Mouse (Mus musculus) spleen, postnatal 14 days (tissue): ENCODE data around the gene Gm27029.
"Not testable (repeated sequence)": the region's sequence is repeated elsewhere in the genome, so short reads cannot be mapped to it uniquely, and the experiment has no call there.

ENCODE experiments used
- DNase-seq, 2 experiments: peaks; one replicate each; pipeline ENCODE4 v3.0.0; 2021 to 2022; ENCODE audit warnings: low spot score in 2 of 2

Gene Gm27029

DNA sequence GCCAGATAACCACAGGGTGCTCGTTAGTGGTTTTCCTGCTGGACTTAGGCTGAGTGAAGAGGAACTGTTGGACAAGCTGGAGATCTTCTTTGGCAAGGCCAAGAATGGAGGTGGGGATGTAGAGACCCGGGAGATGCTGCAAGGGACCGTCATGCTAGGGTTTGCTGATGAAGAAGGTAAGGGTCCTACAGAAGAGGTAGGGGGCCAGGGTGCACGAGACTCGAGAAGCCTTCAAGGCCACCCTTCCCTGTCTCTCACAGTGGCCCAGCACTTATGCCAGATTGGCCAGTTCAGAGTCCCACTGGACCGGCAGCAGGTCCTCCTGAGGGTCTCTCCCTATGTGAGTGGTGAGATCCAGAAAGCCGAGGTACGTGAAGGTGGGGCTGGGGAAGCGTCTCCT lies 33.0 kb upstream of the Gm27029 start:
- DNase-seq: no peak

- no peak for DNase-seq
Observed at GRCm38 (mm10) chr11:101455627-101456026, 31.0 kb upstream of the Gm27029 start.

GRCm38 (mm10) chr11:101454702-101455101 lies 30.1 kb upstream of the Gm27029 start:
- DNase-seq: no peak

DNA sequence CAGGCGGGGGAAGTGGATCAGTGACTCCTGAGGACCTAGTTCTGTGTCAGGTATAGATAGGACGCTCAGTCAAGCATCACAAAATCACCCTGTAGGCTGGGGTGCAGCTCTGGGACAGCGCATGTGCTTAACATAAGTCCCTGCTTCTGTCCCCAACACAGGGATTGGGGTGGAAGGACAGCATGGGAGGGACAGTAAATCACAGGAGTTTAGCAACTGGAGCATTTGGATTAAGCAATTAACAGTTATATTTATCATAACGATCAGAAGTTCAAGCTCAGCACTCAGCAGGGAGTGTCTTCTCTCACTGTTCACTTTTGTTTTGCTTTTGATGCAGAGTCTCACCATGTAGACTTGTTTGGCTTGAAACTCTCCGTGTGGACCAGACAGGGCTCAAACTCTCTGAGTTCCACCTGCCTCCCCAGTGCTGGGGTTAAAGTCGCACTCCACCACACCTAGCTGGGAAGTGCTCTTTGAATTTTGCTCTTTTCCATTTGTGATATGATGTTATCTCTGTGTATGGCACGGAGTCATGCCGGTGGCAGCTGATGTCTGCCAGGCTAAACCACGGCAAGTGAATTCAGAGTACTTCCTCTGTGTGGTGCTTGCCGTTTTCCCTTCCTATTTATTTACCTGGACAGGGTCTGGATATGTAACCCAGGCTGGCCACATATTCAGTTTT lies 27.6 kb upstream of the Gm27029 start:
- DNase-seq: no peak

- DNase-seq: no peak
Observed at GRCm38 (mm10) chr11:101451536-101451935, 26.9 kb upstream of the Gm27029 start.

GRCm38 (mm10) chr11:101450394-101450793 lies 25.8 kb upstream of the Gm27029 start:
- no peak for DNase-seq

GRCm38 (mm10) chr11:101449596-101449995 lies 25.0 kb upstream of the Gm27029 start:
- DNase-seq: not testable (repeated sequence)

GRCm38 (mm10) chr11:101448899-101449298 lies 24.3 kb upstream of the Gm27029 start:
- DNase-seq: no peak

DNA sequence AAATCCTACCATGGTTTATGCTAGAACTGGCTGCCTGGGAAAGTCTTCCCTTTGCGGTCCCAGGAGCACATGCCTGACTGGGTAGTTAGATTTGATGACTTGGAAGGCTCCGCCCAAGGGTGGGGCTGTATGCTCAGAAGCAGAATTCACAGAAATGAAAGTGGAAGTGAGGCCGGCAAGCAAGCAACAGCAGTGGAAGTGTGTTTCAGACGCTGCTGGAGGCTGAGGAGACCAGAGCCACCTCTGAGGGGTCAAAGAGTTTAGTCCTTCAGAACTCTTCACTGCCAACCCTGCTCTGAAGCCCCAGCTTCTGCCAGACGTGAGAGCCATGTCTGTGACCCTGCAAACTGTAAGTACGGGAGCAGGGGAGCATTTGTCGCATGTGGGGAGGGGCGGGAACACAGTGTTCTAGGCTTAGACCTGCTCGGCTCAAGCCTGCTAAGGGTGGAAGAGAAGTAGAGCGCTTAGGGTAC lies 23.7 kb upstream of the Gm27029 start, which contains the start of gene Ifi35:
Gene Ifi35, plus strand, starts transcription at position 134 of the 473 bp plus-strand sequence.
- DNase-seq: peak; percentile 51 to 65

GRCm38 (mm10) chr11:101447786-101448185 lies 23.2 kb upstream of the Gm27029 start:
- DNase-seq: no peak

DNA sequence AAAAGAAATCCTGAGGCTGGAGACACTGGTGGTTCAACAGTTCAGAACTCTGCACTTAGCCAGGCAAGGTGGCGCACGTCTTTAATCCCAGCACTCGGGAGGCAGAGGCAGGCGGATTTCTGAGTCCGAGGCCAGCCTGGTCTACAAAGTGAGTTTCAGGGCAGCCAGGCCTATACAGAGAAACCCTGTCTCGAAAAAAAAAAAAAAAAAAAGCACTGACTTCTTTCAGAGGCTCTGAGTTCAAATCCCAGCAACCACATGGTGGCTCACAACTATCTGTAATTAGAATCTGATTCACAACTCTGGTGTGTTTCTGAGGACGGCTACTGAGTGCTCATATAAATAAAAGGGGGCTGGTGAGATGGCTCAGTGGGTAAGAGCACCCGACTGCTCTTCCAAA lies 22.3 kb upstream of the Gm27029 start:
- not testable (repeated sequence) for DNase-seq

DNA sequence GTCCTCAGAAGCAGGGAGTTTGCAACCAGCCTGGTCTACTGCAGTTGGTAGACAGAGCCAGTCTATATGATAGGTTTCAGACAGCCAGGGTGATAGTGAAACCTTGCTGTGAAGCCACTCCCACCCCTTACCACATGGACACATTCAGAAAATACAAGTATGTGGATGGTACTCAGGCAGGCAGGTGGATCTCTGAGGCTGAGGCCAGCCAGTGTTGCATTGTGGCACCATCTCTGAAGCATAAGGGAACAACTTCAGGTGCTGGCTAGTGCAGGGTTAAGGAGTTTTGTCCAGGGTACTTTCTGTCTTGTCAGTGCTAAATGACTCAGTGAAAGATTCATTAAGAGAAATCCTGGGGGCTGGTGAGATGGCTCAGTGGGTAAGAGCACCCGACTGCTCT lies 21.7 kb upstream of the Gm27029 start:
- no peak for DNase-seq

GRCm38 (mm10) chr11:101442760-101443159 lies 18.2 kb upstream of the Gm27029 start:
- no peak for DNase-seq

- peak; percentile 87 to 93 for DNase-seq
Observed at GRCm38 (mm10) chr11:101442127-101442693, 17.6 kb upstream of the Gm27029 start, which contains the start of gene Rpl27. TSS of gene Rpl27 (plus strand) at chr11:101442298.

GRCm38 (mm10) chr11:101441450-101442126 lies 17.0 kb upstream of the Gm27029 start:
- not testable (repeated sequence) for DNase-seq

DNA sequence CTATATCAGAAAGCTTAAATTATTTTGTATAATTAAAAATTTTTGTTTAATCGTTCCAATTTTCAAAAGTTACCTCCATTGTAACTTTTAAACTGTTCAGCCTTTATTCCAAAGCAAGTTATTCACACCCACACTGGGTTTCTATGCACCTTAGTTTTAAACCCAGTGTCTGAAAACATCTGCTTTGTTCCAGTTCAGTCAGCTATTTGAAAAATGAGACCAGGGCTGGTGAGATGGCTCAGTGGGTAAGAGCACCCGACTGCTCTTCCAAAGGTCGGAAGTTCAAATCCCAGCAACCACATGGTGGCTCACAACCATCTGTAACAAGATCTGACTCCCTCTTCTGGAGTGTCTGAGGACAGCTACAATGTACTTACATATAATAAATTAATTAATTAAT lies 13.4 kb upstream of the Gm27029 start:
- not testable (repeated sequence) for DNase-seq

DNA sequence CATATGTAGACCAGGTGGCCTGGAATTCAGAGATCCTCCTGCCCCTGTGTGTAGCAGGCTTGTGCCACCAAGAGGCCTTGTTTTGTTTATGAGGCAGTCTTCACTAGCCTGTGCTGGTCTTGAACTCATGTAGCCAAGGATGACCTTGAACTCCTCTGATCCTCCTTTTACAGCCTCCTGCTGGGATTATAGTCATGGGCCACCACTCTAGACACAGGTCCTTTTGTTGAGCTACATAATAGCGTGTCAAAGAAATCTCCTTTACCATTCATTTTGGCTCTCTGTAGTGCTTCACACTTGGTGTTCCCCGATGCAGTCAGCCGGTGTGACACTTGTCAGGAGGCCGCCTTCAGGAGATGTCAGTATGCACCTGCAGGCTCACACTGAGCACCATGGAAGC lies 12.3 kb upstream of the Gm27029 start:
- no peak for DNase-seq

DNA sequence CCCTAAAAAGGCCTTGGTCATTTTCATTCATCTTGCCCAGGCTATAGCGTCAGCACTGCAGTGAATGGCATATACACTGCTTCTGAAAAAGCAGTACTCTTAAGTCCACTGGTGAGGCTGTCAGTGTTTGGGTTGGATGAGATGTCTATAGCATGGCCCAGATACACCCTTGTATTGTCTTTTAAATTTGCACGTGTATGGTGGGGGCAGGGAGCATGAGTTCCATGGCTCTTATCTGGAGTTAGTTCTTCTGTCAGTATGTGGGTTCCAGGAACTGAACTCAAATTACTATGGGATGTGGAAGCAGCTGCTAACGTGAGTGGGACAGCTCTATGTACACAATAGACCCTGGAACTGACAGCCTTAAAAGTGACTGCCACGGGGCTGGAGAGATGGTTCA lies 11.2 kb upstream of the Gm27029 start:
- DNase-seq: no peak

- no peak for DNase-seq
Observed at GRCm38 (mm10) chr11:101433396-101433795, 8.8 kb upstream of the Gm27029 start.

GRCm38 (mm10) chr11:101431327-101431726 lies 6.7 kb upstream of the Gm27029 start:
- no peak for DNase-seq

DNA sequence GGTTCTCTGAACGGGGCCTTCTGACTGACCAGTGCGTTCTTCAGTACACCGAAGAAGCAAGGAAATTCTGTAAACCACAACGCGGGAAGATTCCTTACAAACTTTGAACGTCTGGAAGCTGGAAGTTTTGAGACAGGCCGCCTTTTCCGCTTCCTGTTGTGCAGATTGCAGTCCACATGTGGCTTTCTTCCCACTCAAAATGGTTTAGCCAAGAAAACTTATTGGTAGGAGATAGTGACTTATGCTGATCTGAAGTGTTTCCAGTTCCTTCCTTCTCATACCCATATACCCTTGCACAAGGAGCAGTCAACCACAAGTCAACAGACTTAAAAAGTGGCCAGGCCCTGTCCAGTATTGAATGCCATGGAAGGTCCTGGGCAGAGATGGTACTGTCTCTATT lies 1.6 kb upstream of the Gm27029 start:
- DNase-seq: no peak

- DNase-seq: peak; percentile 96 to 98
Observed at GRCm38 (mm10) chr11:101424925-101425813, 573 bp upstream of the Gm27029 start, which contains the start of the genes Rundc1 and Ptges3l. TSS of gene Rundc1 (plus strand) at chr11:101425085. TSS of gene Ptges3l (minus strand) at chr11:101425333.
